Mouse (Mus musculus) bone marrow macrophage, adult 2 months (primary cell): ENCODE results near the gene Pfn4. TPM values are rescaled to one million over a fixed set of nuclear protein-coding genes. Genes with fewer than 3 reads are reported as not detected.

Source experiments
- H3K27ac ChIP-seq: 2 replicates; pipeline ENCODE4 v1.5.1; 2012; ENCODE audit warnings: low read depth, low read length; ENCODE audit not compliant: insufficient read depth
- H3K4me1 ChIP-seq: 2 replicates; pipeline ENCODE4 v1.6.1; 2012; ENCODE audit warnings: low read length; ENCODE audit not compliant: control insufficient read depth, insufficient read depth
- H3K4me3 ChIP-seq: 2 replicates; pipeline ENCODE4 v1.5.1; 2012; ENCODE audit warnings: mild to moderate bottlenecking, low read length, moderate library complexity; ENCODE audit not compliant: insufficient read depth
- CTCF ChIP-seq: IDR thresholded peaks from 2 replicates; pipeline ENCODE4 v1.5.1; 2012; ENCODE audit warnings: low read depth, mild to moderate bottlenecking, low read length, moderate library complexity
- POLR2A ChIP-seq: IDR thresholded peaks from 2 replicates; pipeline ENCODE4 v1.6.1; 2012; ENCODE audit warnings: mild to moderate bottlenecking, low read depth, low read length, borderline replicate concordance
- polyA plus RNA-seq: library from polyadenylated mRNA; stranded (reverse); fragments of >200 nt; gene quantifications from 2 replicates; pipeline ENCODE4 v1.2.4, GENCODE M21; 2012; ENCODE audit not compliant: missing spikeins, insufficient read depth, insufficient read length

The Pfn4 gene
- 0.23 TPM in 1 of 2 replicates, not detected in the other for polyA plus RNA-seq

DNA sequence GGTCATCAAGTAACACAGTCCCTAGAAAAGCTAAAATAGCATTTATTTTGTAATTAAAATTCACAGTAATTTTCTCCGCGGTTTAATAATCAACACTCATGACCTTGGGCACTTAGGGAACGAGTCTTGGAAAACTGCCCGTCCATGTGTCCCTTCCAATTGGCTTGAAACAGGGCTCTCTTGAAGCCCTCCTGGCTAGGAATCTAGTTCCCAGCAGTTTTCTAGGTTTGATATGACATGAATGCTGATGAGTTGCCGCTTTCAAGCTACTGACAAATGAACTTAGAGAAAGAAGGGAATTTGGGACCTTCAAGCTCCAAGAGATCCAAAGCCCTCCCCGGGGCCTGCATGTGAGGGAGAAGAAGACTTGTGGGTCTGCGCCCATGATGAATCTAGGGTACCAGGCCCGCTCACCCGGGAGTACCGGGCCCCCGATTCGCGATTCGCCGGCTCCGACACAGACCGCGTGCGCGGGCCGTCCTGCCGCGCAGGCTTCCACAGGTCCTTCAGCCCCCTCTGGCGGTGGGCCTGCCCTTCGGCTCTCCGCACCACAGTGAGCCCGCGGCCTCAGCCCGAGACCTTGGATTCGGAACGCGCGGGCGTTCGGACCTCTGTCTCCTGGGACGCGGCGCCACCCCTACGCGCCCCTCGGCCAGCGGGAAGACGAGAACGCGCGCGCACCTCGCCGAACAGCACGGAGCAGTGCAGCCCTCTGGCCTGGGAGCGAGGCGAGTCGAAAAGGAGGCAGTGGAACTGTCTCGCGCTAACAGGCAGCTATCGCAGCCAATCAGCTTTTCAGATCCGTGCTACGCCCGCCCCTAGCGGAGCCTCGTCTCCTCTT, at the start of gene Pfn4, which contains the start of gene Fam228b:
TSS of gene Pfn4 (plus strand) at position 531 of the 841 bp plus-strand sequence.
TSS of gene Fam228b (minus strand) at position 776 of the 841 bp plus-strand sequence.
- H3K4me3 ChIP-seq: peak within 1 kb of the TSS; percentile 88
- H3K4me1 ChIP-seq: no peaks in the 10 kb centered on the region
- H3K27ac ChIP-seq: no peak within 1 kb of the TSS
- no peak for TF ChIP-seq POLR2A
- peak; percentile 38; the same call in 1 of the 2 replicates for TF ChIP-seq CTCF

DNA sequence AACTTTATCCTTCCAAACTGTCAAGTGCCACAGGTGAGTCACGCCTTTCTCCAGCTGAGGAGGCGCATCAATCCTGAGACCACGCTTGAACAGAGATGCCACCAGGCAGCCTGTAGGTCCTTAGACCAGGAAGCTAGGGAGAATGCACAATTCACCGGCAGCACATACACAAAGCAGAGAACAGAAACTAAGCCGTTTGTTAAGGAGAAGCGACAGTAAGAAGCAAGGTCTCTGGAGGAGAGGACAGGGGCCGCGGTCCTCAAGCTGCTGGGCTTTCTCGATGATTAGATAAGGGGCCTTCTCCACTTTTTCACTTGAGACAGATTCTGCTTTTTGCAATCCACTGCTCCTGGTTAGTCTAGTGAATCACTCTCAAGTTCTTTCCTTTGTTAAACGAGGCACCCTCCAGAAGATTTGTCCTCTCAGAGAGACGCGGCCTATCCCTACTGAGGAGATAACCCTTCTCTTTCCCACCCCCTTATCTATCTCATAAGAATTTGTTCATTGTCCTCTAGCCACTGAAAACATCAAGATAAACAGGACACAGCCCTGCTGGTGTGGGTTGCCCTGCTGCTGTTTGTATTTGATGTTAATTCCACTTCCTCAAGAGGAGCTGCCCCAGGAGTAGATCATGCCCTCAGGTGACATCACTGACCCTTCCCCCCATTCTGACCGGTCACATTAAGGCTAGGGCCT, 49.6 kb upstream of the Pfn4 start:
- TF ChIP-seq CTCF (no peak), POLR2A (no peak)
- H3K27ac ChIP-seq: no peak overlapping the region
- H3K4me3 ChIP-seq: no peak overlapping the region
- no peaks in the 10 kb centered on the region for H3K4me1 ChIP-seq

DNA sequence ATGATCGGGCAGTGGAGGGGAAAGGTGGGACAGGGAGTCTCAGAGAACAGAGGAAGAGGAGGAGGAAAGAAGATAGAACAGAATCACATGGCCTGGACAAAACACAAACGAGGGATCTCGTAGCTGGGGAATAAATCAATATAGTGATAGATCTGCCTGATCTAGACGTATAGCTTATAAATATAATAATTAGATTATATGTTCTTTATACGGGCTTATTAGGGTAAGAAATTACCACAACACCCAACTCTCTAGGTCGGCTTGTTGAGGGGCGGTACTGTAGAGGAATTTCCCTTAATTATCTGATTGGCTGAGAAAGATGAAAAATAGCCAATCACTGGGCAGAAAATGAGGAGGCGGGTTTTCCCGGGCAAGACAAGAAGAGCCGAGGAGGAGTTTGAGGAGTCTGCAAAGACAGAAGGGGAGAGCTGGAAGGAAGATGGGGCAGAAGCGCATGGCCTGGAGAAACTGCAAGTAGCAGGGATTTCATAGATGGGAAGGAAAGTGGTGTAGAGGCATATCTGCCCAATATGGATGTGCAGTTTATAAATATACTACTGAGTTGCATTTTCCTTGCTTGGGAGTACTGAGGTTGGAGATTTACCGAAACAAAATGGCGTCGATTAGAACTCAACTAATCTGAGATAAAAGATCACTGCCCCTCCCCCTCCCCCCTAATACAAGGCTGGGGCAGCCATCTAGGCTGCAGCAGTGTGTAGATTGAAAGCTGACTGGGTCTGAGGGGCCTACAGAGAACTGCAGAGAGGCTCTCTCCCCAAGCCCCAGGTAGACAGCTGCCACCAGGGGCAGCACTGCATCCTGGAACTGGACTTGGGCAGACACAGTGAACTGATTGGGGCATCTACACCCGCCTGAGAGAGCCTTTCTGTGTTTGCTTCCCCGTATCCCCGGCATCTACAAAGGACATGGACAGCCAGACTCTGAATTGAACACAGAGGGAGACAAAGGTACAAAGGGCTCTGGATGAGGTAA, 48.8 kb upstream of the Pfn4 start:
- H3K4me1 ChIP-seq: no peaks in the 10 kb centered on the region
- no peak for TF ChIP-seq POLR2A
- no peak for TF ChIP-seq CTCF
- no peak overlapping the region for H3K4me3 ChIP-seq
- no peak overlapping the region for H3K27ac ChIP-seq

DNA sequence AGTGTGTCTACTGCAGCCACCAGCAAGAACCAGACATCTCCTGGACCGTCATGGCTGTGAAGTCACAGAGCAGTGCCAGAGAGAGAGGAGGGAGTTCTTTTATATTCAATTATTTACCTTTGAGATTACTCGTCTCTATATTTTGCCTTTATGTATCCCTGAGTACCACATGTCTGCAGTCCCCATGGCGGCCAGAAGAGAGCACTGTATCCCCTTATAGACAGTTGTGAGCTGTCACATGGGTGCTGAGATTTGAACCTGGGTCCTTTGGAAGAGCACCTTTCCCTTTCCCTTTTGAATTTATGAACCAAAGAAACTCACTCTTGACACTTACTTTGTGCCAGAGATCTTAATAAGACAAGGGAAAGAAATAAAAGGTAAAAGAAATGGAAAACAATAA, 39.7 kb upstream of the Pfn4 start:
- Histone ChIP-seq H3K4me1 (no peaks in the 10 kb centered on the region), H3K27ac (no peak overlapping the region), H3K4me3 (no peak overlapping the region)
- TF ChIP-seq POLR2A (no peak), CTCF (no peak)

DNA sequence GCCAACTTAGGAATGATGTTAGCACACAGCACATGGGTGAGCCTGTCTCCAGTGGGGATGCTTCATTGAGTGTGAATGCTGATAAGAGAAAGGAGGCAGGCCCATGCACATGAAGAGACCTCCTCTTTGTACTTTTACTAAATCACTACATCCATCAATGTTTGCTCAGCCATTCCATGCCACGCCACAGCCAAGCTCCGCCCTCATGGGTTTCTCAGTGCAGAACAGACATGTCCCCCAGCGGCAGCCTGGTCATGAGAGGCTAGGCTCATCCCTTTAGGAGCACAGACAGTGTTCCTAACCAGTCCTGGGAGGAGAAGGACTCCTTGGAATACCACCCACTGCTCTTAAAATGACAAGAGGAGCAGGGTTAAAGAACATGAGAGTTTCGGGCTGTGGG, 37.2 kb upstream of the Pfn4 start:
- no peak overlapping the region for H3K27ac ChIP-seq
- no peak for TF ChIP-seq CTCF
- TF ChIP-seq POLR2A: no peak
- H3K4me1 ChIP-seq: no peaks in the 10 kb centered on the region
- H3K4me3 ChIP-seq: no peak overlapping the region

DNA sequence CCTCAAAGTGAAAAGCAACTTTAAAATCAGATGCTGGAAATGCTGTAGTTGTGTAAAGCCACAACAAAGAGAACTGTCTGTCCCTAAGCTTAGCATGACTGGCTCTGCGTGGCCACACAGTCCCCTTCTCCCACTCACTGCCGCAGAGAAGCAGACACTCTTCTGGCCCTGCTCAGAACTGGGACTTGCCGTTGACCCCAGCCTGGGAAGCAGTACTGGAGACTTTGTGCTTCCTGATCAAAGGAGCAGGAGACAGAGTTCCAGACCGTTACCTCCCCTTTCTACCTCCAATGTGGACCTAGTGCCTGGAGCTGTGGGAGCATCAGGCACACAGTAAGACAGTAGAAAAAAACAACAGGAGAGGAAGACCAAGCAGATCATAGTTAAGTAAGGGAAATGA, 36.5 kb upstream of the Pfn4 start:
- TF ChIP-seq CTCF (no peak), POLR2A (no peak)
- Histone ChIP-seq H3K4me3 (no peak overlapping the region), H3K27ac (no peak overlapping the region), H3K4me1 (no peaks in the 10 kb centered on the region)

DNA sequence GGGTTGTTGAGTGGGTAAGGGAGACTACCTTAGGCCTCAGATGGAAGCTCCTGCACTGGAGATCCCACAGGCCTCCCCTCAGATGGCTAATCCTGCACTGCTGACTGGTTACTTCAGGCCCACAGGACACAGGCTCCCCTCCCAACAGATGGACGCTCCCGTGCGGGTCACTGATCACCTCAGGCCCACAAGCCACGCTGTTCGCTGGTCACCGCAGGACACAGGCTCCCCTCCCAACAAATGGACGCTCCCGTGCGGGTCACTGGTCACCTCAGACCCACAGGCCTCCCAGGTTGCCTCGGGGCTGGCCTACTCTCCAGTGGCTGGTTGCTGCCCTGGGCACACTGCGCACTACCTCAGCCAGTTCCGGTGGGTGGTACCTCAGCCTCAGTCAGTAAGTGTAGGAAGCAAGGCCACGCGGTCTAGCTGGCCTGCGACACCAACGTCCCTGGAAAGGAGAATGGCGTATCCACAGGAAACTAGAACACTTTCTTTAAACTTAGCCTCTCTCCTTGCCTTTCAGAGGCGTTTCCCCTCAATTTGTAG, 30.7 kb upstream of the Pfn4 start, which contains the start of gene Fam228a:
TSS of gene Fam228a (minus strand) at position 400 of the 546 bp plus-strand sequence.
- TF ChIP-seq CTCF: no peak
- no peak for TF ChIP-seq POLR2A
- Histone ChIP-seq H3K4me1 (no peaks in the 10 kb centered on the region), H3K27ac (no peak within 1 kb of the TSS), H3K4me3 (no peak within 1 kb of the TSS)

DNA sequence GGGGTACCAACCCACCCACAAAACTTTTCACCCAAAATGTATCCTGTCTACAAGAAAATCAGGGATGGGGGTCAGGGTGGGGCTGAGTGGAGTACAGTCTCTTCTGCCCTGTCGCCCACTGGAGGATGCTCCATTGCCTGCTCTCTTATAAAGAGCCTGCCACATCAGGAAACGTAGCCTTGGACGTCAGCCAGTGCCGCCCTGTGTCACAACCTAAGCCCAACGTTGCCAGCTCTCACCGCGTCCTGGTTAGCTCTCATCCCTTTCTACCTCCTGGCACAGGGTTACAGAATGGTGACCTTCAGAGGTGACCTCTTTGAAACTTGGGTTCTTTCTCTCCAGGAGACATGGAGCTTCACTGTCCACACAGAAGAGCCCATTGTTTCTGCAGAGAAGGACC, 28.0 kb upstream of the Pfn4 start:
- H3K27ac ChIP-seq: no peak overlapping the region
- H3K4me3 ChIP-seq: no peak overlapping the region
- TF ChIP-seq POLR2A: no peak
- no peak for TF ChIP-seq CTCF
- no peaks in the 10 kb centered on the region for H3K4me1 ChIP-seq

DNA sequence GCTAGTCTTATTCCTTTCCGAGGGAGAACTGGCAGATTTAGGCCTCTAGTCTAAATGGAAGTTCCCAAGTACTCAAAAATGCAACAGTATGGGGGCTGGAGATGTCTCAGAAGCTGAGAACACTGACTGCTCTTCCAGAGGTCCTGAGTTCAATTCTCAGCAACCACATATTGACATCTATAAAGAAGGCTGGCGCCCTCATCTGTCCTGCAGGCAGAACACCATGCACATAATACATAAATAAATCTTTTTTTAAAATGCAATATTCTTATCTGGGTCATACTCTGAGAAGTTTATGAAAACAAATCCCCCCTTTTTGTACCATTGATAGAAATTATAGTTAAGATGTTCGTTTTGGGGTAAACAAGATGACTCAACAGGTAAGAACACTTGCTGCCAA, 26.6 kb upstream of the Pfn4 start:
- Histone ChIP-seq H3K27ac (no peak overlapping the region), H3K4me3 (no peak overlapping the region), H3K4me1 (no peaks in the 10 kb centered on the region)
- TF ChIP-seq POLR2A: no peak
- no peak for TF ChIP-seq CTCF
